Mouse (Mus musculus) bone marrow, adult 2 months (tissue): ENCODE data around the gene Gm21964.

ENCODE experiments used
- CTCF ChIP-seq: fragments of 200-500 bp; IDR thresholded peaks from 2 replicates; pipeline ENCODE4 v1.5.1; 2011; ENCODE audit warnings: low read length, control low read depth; ENCODE audit not compliant: control insufficient read depth, insufficient read depth
- POLR2A ChIP-seq: fragments of 200-500 bp; IDR thresholded peaks from 2 replicates; pipeline ENCODE4 v1.6.1; 2011; ENCODE audit warnings: low read depth, mild to moderate bottlenecking, control low read depth, low read length, borderline replicate concordance; ENCODE audit not compliant: control insufficient read depth

DNA sequence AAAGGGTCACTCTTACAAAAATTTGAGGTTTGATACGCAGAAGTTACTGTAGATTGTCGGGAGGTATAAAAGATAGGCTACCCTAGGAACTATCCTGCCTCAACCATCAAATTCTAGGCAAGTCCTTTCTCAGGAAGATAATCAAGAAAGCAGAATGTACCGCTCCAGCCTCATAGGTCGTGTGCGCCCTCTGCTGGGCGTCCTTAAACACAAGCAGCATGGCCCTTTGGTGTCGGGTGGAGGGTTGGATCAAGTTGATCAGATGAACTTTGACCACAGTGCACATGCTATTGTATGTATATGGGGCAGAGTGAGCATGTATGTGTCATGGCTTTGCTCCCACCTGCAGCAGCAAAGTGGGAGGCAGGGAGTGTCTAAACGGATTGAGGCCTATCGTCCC is 29.4 kb upstream of the Gm21964 start:
- TF ChIP-seq POLR2A: no peak
- peak; percentile 78 for TF ChIP-seq CTCF
